Mouse (Mus musculus) gonadal fat pad, adult 2 months (tissue): Measurements from ENCODE around the gene Lbhd1. TPM values are rescaled to one million over a fixed set of nuclear protein-coding genes. Genes with fewer than 3 reads are reported as not detected.

Experiments
- DNase-seq: peaks from one replicate; pipeline ENCODE4 v3.0.0-alpha.2; 2012; ENCODE audit warnings: low read depth
- polyA plus RNA-seq: library from polyadenylated mRNA; depleted of rRNA; stranded (reverse); fragments of >200 nt; gene quantifications from 2 replicates; pipeline ENCODE4 v1.2.3, GENCODE M21; 2012

Lbhd1 gene
- polyA plus RNA-seq, 1 experiment = 3.0 TPM

GRCm38 (mm10) chr19:8911810-8912209 is 28.3 kb downstream of the Lbhd1 start:
- no peak for DNase-seq

GRCm38 (mm10) chr19:8914212-8914611 is 30.7 kb downstream of the Lbhd1 start:
- no peak for DNase-seq

- no peak for DNase-seq
Observed at GRCm38 (mm10) chr19:8919000-8919399, 35.5 kb downstream of the Lbhd1 start.

GRCm38 (mm10) chr19:8919684-8920072 is 36.1 kb downstream of the Lbhd1 start:
- DNase-seq = no peak

- no peak for DNase-seq
Observed at GRCm38 (mm10) chr19:8920073-8920736, 36.7 kb downstream of the Lbhd1 start, which contains the start of gene B3gat3. TSS of gene B3gat3 (plus strand) at chr19:8920374.

GRCm38 (mm10) chr19:8920836-8921291 is 37.3 kb downstream of the Lbhd1 start:
- no peak for DNase-seq

- no peak for DNase-seq
Observed at GRCm38 (mm10) chr19:8921741-8922140, 38.2 kb downstream of the Lbhd1 start.

- no peak for DNase-seq
Observed at GRCm38 (mm10) chr19:8926766-8927165, 43.2 kb downstream of the Lbhd1 start.

- no peak for DNase-seq
Observed at GRCm38 (mm10) chr19:8927891-8928525, 44.5 kb downstream of the Lbhd1 start.

- DNase-seq = no peak
Observed at GRCm38 (mm10) chr19:8928689-8929223, 45.2 kb downstream of the Lbhd1 start.

- no peak for DNase-seq
Observed at GRCm38 (mm10) chr19:8929224-8930088, 45.9 kb downstream of the Lbhd1 start, which contains the start of the genes Rom1 and Eml3. TSS of gene Rom1 (minus strand) at chr19:8929356. TSS of gene Eml3 (plus strand) at chr19:8929552.

GRCm38 (mm10) chr19:8930117-8930516 is 46.6 kb downstream of the Lbhd1 start:
- no peak for DNase-seq

GRCm38 (mm10) chr19:8930771-8931170 is 47.2 kb downstream of the Lbhd1 start:
- DNase-seq = no peak

GRCm38 (mm10) chr19:8936736-8937135 is 53.2 kb downstream of the Lbhd1 start:
- DNase-seq = no peak

- DNase-seq = no peak
Observed at GRCm38 (mm10) chr19:8940526-8941133, 57.1 kb downstream of the Lbhd1 start.

GRCm38 (mm10) chr19:8941136-8941514 is 57.6 kb downstream of the Lbhd1 start:
- DNase-seq = no peak

- no peak for DNase-seq
Observed at GRCm38 (mm10) chr19:8941515-8942217, 58.1 kb downstream of the Lbhd1 start, which contains the start of gene Mta2. TSS of gene Mta2 (plus strand) at chr19:8941875.
